Mouse (Mus musculus): ENCODE results near the gene Arpc5. TPM values are rescaled to one million over a fixed set of nuclear protein-coding genes. Genes with fewer than 3 reads are reported as not detected.

Arpc5 gene
- polyA plus RNA-seq, 1 experiment from 2014 or later: 380 TPM

DNA sequence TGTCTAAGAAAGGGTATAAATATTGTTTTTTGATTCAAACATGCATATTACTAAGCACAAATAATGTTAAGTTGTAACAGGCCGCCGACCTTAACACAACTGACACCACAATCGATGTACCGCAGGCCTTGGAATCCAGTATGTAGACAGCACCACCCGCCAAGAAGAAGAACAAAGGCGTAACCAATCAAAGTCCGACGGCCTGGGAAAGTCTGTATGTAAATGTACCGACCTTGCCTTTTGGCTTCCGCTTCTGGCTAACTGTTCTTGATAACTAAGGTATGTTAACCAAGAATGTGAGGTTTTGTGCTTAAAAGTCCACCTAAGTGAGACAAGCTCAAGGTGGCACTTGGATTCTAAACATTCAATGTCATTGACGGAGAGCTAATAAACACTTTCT, 27.0 kb upstream of the Arpc5 start:
- no peaks in the 10 kb centered on the region for H3K27me3 ChIP-seq (ENCODE audit: control insufficient read depth, insufficient read depth, low read depth, low read length)
- H3K4me2 ChIP-seq (ENCODE audit: low read length): no peak overlapping the region
- no peaks in the 10 kb centered on the region for H3K36me3 ChIP-seq (ENCODE audit: control insufficient read depth, insufficient read depth, low read length)
- no peaks in the 10 kb centered on the region for H3K9me3 ChIP-seq (replicated peaks; ENCODE audit: control insufficient read depth, low read length, poor library complexity, severe bottlenecking)
- WGBS: 86% methylated on average over 11 of the region's 11 CpGs
- no peak for ATAC-seq
- H3K9ac ChIP-seq (ENCODE audit: low read depth, low read length): no peak overlapping the region
- H3K27ac ChIP-seq (ENCODE audit: low read length): no peak overlapping the region
- no peak overlapping the region for H3K4me3 ChIP-seq (ENCODE audit: low read depth, low read length)
- no peaks in the 10 kb centered on the region for H3K4me1 ChIP-seq (ENCODE audit: control insufficient read depth, insufficient read depth, low read length)

DNA sequence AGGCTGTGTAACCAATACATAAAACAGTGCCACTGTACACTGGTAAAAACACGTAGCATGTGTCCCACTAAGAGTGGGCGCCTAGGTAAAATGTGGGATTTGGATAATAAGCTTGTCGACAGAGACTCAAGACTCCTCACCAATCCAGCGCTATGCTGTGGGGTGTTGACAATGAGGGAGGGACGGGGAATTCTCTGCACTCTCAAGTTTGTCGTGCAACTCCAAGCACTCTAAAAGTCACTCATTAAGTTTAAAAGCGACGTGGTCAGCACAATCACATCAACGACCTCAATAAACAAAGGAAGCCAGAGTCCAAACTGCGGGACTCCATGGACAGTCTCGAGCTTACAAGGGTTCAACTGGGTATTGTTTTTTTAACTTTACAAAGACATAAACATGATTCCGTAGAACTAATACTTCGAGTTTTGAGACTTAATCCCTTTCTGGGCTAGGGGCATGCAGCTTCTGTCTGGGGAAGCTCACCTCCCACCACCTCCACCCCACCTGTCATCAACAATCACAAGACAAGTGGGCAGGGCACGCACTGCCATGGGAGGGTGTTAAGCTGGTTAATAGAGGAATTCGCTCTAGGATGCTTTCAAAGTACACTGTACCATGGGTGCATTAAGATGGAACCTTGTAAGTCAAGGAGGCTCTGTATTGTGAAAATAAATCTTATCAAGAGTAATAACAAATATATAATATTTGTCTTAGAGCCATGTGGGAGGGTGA, 23.1 kb upstream of the Arpc5 start:
- WGBS: 73% methylated on average over 15 of the region's 15 CpGs
- Histone ChIP-seq H3K36me3 (ENCODE audit: control insufficient read depth, insufficient read depth, low read length) (no peaks in the 10 kb centered on the region), H3K27ac (ENCODE audit: low read length) (no peak overlapping the region), H3K4me2 (ENCODE audit: low read length) (no peak overlapping the region), H3K9me3 (replicated peaks; ENCODE audit: control insufficient read depth, low read length, poor library complexity, severe bottlenecking) (no peaks in the 10 kb centered on the region), H3K4me3 (ENCODE audit: low read depth, low read length) (no peak overlapping the region), H3K27me3 (ENCODE audit: control insufficient read depth, insufficient read depth, low read depth, low read length) (no peaks in the 10 kb centered on the region), H3K4me1 (ENCODE audit: control insufficient read depth, insufficient read depth, low read length) (no peaks in the 10 kb centered on the region), H3K9ac (ENCODE audit: low read depth, low read length) (no peak overlapping the region)
- ATAC-seq: no peak

DNA sequence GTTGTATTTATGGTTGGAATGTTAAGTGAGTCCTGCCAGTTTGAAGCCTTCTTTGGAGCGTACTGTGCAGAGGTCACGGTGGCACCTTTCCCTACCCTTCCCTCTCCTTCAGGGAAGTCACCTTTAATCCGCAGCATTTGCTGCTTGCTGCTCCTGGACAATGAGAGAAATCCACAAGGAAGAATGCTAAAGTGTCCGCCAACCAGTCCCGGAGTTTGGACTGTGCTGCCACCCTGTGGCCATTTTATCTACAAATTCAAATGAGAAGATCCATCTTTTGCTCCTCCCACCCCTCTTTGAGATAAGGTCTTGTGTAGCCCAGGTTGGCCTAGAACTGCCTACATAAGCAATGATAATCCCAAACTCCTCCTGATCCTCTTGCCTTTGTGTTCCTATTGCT, 19.9 kb upstream of the Arpc5 start:
- H3K27me3 ChIP-seq (ENCODE audit: control insufficient read depth, insufficient read depth, low read depth, low read length): no peaks in the 10 kb centered on the region
- no peak overlapping the region for H3K9ac ChIP-seq (ENCODE audit: low read depth, low read length)
- H3K36me3 ChIP-seq (ENCODE audit: control insufficient read depth, insufficient read depth, low read length): no peaks in the 10 kb centered on the region
- H3K9me3 ChIP-seq (replicated peaks; ENCODE audit: control insufficient read depth, low read length, poor library complexity, severe bottlenecking): no peaks in the 10 kb centered on the region
- WGBS: 2% methylated on average over 5 of the region's 5 CpGs
- no peak overlapping the region for H3K27ac ChIP-seq (ENCODE audit: low read length)
- H3K4me1 ChIP-seq (ENCODE audit: control insufficient read depth, insufficient read depth, low read length): peaks cover 10% of the 10 kb centered on the region
- H3K4me3 ChIP-seq (ENCODE audit: low read depth, low read length): no peak overlapping the region
- ATAC-seq: peak; percentile 77
- H3K4me2 ChIP-seq (ENCODE audit: low read length): no peak overlapping the region

DNA sequence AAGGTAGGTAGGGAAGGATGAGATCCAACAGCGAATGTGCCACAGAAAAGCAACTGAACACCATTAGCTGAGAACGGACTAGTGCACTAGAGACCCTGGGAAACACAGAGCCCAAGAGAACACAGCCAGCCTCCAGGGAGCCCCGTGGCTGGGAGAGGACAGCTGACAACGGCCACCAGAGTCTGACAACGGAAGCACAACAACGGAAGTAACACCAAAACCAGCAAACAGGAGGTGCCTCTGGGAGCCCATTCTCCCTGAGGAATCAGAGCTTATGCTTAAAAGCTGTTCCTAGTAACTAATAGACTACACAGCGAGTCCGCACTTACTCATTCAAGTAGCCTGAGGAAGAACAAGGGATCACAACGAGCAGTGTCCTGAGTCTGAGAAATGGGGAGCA, 17.1 kb upstream of the Arpc5 start:
- Histone ChIP-seq H3K4me3 (ENCODE audit: low read depth, low read length) (no peak overlapping the region), H3K9me3 (replicated peaks; ENCODE audit: control insufficient read depth, low read length, poor library complexity, severe bottlenecking) (no peaks in the 10 kb centered on the region), H3K27ac (ENCODE audit: low read length) (no peak overlapping the region), H3K36me3 (ENCODE audit: control insufficient read depth, insufficient read depth, low read length) (no peaks in the 10 kb centered on the region), H3K9ac (ENCODE audit: low read depth, low read length) (no peak overlapping the region), H3K27me3 (ENCODE audit: control insufficient read depth, insufficient read depth, low read depth, low read length) (no peaks in the 10 kb centered on the region), H3K4me1 (ENCODE audit: control insufficient read depth, insufficient read depth, low read length) (peaks cover 10% of the 10 kb centered on the region), H3K4me2 (ENCODE audit: low read length) (no peak overlapping the region)
- no peak for ATAC-seq
- WGBS: 72% methylated on average over 9 of the region's 9 CpGs

DNA sequence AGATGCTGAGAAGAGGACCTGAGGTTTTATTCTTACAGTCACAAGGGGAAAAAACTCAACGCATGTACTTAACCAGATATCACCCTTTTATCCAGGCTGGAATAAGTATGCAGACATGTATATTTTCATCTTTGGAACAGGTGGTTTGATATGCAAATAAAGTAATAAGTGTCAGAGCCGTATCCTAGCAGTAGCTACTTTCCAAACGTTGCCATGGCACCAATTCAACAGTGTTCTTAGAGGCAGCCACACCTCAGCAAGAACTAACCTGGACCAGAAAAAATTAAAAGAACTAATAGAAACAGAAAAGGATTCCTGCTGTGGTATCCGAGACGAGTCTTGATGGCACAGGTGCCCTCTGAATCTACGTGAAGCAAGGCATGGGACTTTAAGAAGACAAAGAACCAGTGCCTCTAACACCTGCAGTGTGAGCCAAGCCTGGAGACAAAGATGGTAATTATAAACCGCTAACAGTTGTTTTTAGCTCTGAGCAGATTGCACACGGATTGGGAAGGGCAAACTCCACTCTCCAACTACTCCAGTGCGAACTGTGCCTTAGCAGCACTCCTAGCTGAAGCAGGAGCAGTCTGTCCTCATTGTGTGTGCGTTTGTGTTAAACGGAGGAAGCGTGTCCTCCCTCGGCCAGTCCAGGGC, 15.9 kb upstream of the Arpc5 start, which contains the start of gene Apobec4:
Gene Apobec4, plus strand, starts transcription at position 240 of the 654 bp plus-strand sequence.
- peak; percentile 46; the same call in 1 of the 2 replicates for ATAC-seq
- peak within 1 kb of the TSS; percentile 19 for H3K27ac ChIP-seq (ENCODE audit: low read length)
- no peaks in the 10 kb centered on the region for H3K27me3 ChIP-seq (ENCODE audit: control insufficient read depth, insufficient read depth, low read depth, low read length)
- peak within 1 kb of the TSS; percentile 20; the same call in 1 of the 2 replicates for H3K4me2 ChIP-seq (ENCODE audit: low read length)
- no peaks in the 10 kb centered on the region for H3K9me3 ChIP-seq (replicated peaks; ENCODE audit: control insufficient read depth, low read length, poor library complexity, severe bottlenecking)
- H3K4me3 ChIP-seq (ENCODE audit: low read depth, low read length): no peak within 1 kb of the TSS
- H3K9ac ChIP-seq (ENCODE audit: low read depth, low read length): peak within 1 kb of the TSS; percentile 41; the same call in 1 of the 2 replicates
- WGBS: 45% methylated on average over 13 of the region's 13 CpGs
- H3K36me3 ChIP-seq (ENCODE audit: control insufficient read depth, insufficient read depth, low read length): no peaks in the 10 kb centered on the region
- H3K4me1 ChIP-seq (ENCODE audit: control insufficient read depth, insufficient read depth, low read length): peaks cover 10% of the 10 kb centered on the region

DNA sequence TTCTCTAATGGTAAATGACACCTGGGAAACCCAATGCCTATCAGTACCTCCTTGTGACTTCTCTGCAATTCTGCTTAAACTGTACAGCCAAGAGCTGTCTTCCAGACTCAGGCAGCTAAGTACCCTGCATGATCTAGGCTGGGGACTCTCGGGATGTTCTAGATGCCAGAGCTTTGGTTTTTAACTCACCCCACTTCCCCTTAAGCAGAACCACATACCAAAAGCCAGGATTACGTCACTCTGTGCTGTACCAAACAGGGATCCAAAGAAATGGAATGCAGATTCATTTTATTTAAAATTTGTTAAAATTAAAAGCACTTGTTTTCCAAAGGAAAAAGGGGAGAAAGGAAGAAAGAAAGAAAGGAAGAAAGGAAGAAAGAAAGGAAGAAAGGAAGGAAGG, 4.6 kb upstream of the Arpc5 start:
- Histone ChIP-seq H3K4me2 (ENCODE audit: low read length) (no peak overlapping the region), H3K4me1 (ENCODE audit: control insufficient read depth, insufficient read depth, low read length) (peaks cover 8% of the 10 kb centered on the region), H3K9ac (ENCODE audit: low read depth, low read length) (no peak overlapping the region), H3K36me3 (ENCODE audit: control insufficient read depth, insufficient read depth, low read length) (no peaks in the 10 kb centered on the region), H3K27me3 (ENCODE audit: control insufficient read depth, insufficient read depth, low read depth, low read length) (no peaks in the 10 kb centered on the region), H3K9me3 (replicated peaks; ENCODE audit: control insufficient read depth, low read length, poor library complexity, severe bottlenecking) (no peaks in the 10 kb centered on the region), H3K4me3 (ENCODE audit: low read depth, low read length) (no peak overlapping the region), H3K27ac (ENCODE audit: low read length) (no peak overlapping the region)
- ATAC-seq: no peak
- WGBS: 89% methylated on average over 2 of the region's 2 CpGs

DNA sequence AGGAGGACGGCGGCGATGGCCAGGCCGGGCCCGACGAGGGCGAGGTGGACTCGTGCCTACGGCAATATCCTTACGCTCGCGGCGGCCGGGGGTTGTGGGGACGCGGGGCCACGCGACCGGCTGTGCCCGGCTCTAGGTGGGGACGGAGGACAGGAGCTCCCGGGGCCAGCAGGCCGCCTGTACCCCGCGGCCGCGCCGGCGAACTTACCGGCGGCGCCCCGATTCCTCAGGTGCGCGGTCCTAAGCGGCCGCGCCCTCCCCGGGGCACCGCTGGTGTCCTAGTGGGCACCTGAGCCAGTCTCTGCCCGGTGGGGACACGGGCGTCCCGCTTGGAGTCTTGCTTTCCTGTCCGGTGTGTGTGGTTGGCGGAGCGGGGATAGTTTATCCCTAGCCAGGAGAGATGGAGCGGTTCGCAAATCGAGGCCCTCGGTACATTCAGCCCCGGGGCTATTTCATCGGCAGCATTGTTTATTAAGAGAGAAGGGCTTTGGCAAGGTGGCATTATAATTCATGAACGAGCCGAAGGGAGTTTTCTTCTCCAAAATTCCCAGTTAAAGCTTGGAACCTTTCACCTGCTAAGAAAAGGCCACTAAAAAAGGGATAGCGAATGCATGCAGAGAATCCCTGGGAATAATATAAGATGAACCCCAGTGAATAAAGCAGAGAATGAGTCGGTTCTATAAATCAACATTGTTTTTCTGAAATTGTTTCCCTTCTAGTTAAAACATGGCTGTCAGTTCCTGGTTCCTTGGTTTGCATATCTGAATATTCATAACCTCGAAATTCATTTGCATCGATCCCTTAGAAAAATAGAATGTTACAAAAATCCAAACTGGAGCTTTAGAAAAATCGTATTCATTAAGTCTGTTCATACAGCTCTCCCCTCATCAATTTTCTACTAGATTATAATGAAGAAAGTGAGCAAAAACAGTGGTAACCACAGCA, 734 bp downstream of the Arpc5 start:
- Histone ChIP-seq H3K4me2 (ENCODE audit: low read length) (peak overlapping the region; percentile 62), H3K9ac (ENCODE audit: low read depth, low read length) (peak overlapping the region; percentile 97), H3K27ac (ENCODE audit: low read length) (peak overlapping the region; percentile 91), H3K36me3 (ENCODE audit: control insufficient read depth, insufficient read depth, low read length) (peaks cover 6% of the 10 kb centered on the region; the same call in 1 of the 2 replicates), H3K4me3 (ENCODE audit: low read depth, low read length) (peak overlapping the region; percentile 98), H3K4me1 (ENCODE audit: control insufficient read depth, insufficient read depth, low read length) (peaks cover 20% of the 10 kb centered on the region), H3K9me3 (replicated peaks; ENCODE audit: control insufficient read depth, low read length, poor library complexity, severe bottlenecking) (no peaks in the 10 kb centered on the region), H3K27me3 (ENCODE audit: control insufficient read depth, insufficient read depth, low read depth, low read length) (no peaks in the 10 kb centered on the region)
- WGBS: under 1% methylated on average over 58 of the region's 60 CpGs
- peak; percentile 75 for ATAC-seq

DNA sequence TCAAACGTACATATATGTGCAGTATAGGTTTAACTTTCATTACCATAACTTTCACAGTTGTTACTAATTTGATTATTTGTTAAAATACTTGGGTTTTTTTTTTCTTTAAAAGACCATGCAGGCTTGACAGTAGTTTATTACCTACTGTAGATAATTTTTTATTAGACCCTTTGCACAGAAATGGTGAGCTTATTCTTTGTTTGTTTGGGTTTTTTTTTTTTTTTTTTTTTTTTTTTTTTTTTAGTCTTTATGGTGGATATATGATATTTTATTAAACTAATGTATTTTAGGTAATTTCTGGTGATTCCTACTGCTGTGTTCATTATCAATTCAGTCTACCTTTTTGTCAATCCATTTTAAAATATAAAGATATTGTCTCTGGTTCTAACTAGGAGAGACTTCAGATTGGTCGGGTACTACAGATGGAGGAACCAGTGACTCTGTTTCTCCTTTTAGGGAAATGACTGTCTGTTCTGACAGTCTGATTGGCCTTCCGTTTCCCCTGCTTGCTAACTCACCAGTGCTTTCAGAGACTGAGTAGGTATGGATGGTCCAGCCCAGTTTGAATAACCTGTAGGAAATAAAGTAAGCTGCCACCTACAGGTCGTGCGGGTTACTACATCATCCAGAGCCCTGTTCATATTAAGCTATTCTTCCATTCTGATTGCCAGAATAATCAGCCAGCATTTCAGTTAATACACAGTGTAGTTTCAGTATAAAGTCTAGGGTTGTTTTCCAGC, 1.6 kb downstream of the Arpc5 start:
- WGBS: 2% methylated on average over 5 of the region's 5 CpGs
- Histone ChIP-seq H3K27ac (ENCODE audit: low read length) (no peak overlapping the region), H3K9me3 (replicated peaks; ENCODE audit: control insufficient read depth, low read length, poor library complexity, severe bottlenecking) (no peaks in the 10 kb centered on the region), H3K27me3 (ENCODE audit: control insufficient read depth, insufficient read depth, low read depth, low read length) (no peaks in the 10 kb centered on the region), H3K4me3 (ENCODE audit: low read depth, low read length) (peak overlapping the region; percentile 98), H3K4me2 (ENCODE audit: low read length) (peak overlapping the region; percentile 62), H3K9ac (ENCODE audit: low read depth, low read length) (no peak overlapping the region), H3K4me1 (ENCODE audit: control insufficient read depth, insufficient read depth, low read length) (peaks cover 20% of the 10 kb centered on the region), H3K36me3 (ENCODE audit: control insufficient read depth, insufficient read depth, low read length) (peaks cover 11% of the 10 kb centered on the region; the same call in 1 of the 2 replicates)
- ATAC-seq: peak; percentile 10
